Mouse (Mus musculus): ENCODE results near the gene BC048403.

The BC048403 gene

GRCm38 (mm10) chr10:121739548-121740505, at the start of gene BC048403:
TSS of gene BC048403 (plus strand) at chr10:121739937.
- peak; percentile 94 for ATAC-seq (ENCODE audit: low TSS enrichment)

- no peak for ATAC-seq (ENCODE audit: low TSS enrichment)
These were observed 46.7 kb upstream of the BC048403 start for GRCm38 (mm10) chr10:121692944-121693579.

DNA sequence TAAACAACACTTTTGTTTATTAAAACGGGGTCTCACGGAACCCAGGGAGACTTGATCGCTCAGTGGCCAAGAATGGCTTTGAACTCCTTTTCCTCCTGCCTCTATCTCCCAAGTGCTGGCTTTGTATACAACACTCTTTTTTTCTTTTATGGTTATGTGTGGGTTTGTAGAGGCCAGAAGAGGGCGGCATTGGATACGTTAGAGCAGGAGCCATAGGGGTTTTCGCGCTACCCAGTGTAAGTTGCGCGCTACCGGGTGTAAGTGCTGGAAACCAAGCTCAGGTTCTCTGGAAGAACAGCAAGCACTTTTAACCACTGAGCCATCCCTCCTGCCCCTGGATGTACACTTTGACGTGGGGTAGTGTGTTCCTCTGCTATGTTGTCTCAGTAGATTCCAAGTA, 45.2 kb upstream of the BC048403 start:
- no peak for ATAC-seq (ENCODE audit: low TSS enrichment)

DNA sequence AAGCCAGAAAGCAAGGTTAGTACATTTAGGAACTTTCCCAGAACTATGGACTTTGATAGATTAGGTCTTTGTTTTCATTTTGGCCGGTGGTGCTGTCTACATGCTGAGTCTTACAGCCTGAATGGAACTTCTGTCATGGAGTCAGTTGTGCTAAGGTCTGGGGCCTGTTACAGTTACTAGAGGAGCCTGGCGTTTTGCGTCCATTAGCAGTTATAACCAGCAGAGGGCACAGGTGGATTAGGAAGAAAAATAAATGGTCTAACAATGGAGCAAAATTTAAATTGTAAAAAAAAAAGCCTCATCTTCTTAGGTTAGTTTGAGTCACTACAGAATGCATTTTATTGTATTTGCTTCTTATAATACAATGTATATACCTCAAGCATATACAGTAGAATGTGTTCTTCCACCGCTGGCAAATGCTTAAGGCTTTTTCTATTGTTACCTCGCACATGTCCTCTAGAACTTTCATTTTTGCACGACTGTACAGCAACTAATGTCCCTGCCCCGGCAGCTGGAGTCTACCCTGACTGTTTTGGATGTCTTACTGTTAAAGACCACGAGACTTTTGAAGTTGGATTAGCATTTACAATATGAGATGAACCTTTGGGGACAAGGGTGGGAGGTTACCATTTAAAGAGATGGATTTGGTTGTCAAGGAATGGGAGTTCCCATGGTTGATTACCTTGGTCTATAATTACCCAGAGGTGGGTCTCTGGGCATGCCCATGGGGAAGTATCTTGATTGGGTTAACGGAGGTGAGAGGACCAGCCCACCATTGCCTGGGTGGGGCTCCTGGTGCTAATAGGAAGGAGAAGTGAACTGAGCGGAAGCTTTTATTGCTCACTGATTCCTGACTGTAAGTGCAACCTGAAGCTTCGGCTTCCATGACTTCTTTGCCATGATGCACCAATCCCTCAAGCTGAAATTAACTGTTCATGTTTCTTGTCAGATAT, 38.2 kb upstream of the BC048403 start:
- peak; percentile 59; the same call in 1 of the 2 replicates for ATAC-seq (ENCODE audit: low TSS enrichment)

- ATAC-seq (ENCODE audit: low TSS enrichment) = 0 out of 2 replicates have a peak, but pooled peaks have one; percentile 20
These were observed 36.1 kb upstream of the BC048403 start for GRCm38 (mm10) chr10:121703619-121704018.

- no peak for ATAC-seq (ENCODE audit: low TSS enrichment)
These were observed 34.9 kb upstream of the BC048403 start for GRCm38 (mm10) chr10:121704871-121705270.

GRCm38 (mm10) chr10:121705399-121706163, 34.2 kb upstream of the BC048403 start:
- ATAC-seq (ENCODE audit: low TSS enrichment) = no peak

- ATAC-seq (ENCODE audit: low TSS enrichment) = no peak
These were observed 22.9 kb upstream of the BC048403 start for GRCm38 (mm10) chr10:121716862-121717261.

DNA sequence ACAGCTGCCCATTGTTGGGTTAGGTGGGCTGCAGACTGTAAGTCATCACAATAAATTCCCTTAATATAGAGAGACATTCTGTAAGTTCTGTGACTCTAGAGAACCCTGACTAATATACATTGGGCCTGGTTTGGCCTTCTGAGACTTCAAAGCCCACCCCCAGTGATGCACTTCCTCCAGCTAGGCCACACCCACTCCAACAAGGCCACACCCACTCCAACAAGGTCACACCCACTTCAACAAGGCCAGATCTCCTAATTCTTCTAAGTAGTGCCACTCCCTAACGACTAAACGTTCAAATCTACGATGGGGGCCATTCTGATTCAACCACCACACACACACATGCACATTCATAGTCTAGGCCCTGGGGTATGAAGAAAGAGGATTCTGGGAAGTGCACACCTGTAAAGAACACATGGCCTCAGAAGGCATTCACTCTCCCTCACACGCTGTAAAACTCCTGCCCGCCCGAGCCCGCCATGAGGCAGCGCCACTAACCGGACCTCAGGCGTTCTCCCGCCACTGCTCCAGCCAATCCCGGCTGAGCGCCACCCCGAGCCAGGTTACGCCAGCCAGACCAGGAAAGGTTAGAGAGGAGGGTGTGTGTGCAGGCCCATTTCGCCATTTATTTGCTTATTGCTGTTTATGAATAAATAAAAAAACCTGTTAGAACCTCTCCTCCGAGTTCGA, 20.7 kb upstream of the BC048403 start:
- ATAC-seq (ENCODE audit: low TSS enrichment) = no peak

DNA sequence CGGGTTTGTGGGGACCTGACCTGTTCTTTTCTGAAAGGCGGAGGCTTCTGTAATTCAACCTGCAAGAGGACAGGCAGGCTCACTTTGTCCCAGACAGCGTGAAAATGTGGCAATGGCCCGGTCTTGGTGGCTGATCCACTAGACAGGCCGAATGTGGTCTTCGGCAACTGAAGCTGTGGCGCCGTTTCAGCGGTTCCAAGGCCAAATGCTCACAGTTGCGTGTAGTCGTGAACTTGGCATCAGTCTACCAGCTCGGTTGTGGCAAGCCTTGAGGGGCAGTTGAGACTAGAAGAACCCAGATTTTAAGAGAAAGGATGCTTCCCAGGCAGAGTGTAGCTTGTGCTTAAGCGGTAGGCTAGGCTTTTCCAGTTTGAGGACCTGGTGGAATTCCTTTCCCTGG, 19.0 kb upstream of the BC048403 start:
- no peak for ATAC-seq (ENCODE audit: low TSS enrichment)

- no peak for ATAC-seq (ENCODE audit: low TSS enrichment)
These were observed 13.2 kb upstream of the BC048403 start for GRCm38 (mm10) chr10:121726505-121726904.

GRCm38 (mm10) chr10:121727151-121727550, 12.6 kb upstream of the BC048403 start:
- ATAC-seq (ENCODE audit: low TSS enrichment) = no peak

DNA sequence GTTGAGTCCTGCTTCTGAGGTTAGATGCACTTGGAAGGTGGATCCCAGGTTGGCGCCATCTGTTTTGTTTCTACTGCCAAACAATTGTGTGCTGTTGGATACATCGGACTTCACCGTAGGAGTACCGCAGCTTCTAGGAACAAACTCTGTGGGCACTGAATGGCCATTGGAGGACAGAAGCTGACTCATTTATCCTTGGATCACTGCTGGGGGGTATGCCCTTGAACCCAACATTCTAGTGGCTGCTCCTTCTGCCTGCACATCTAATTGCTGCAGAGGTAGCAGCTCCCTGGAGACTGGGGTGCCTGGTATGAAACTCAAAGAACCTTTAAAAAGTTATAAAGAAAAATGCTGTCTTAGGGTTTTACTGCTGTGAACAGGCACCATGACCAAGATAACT, 11.5 kb upstream of the BC048403 start:
- ATAC-seq (ENCODE audit: low TSS enrichment) = no peak

DNA sequence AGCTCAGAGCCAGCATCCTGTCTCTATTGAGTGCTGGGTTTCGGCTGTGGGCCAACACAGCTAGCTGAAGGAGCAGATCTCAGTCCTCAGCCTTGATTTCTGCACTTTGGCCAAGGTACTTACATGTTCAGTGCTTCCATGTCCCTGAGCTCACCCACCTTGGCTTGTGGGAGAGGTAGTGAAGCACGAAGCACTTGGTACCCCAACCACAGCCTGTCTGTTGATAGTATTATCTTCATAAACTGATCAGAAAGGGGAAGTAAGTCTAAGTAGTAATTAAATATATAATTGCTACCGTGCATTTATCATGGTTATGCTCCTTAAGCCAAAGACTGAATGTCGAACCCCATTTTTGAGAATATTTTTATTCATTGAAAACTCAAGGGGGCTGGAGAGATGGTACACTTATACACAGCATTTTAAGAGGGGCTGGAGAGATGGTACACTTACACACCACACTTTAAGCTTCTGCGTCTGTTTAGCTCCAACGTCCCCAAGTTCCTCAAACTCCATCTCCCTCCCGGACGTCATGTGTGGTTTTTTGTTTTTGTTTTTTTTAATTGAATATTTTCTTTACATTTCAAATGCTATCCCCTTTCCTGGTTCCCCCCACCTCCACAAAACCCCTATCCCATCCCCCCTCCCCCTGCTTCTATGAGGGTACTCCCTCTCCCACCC, 8.6 kb upstream of the BC048403 start:
- ATAC-seq (ENCODE audit: low TSS enrichment) = no peak

GRCm38 (mm10) chr10:121732542-121732941, 7.2 kb upstream of the BC048403 start:
- no peak for ATAC-seq (ENCODE audit: low TSS enrichment)

DNA sequence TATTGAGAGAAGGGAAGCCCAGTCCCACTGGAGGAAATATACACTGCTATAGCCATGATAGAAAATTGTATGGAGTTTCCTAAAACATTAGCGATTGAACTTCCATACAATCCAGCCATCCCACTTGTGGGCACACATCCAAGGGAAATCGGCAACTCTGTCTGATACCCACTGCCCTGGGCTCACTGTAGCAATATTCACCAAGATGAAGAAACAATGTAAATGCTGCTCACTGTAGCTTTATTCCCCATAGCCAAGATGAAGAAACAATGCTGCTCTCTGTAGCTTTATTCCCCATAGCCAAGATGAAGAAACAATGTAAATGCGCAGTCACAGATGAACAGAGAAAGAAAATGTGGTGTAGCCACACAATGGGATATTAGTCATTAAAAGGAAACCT, 2.5 kb upstream of the BC048403 start:
- no peak for ATAC-seq (ENCODE audit: low TSS enrichment)

GRCm38 (mm10) chr10:121742336-121742735, 2.6 kb downstream of the BC048403 start:
- ATAC-seq (ENCODE audit: low TSS enrichment) = no peak

DNA sequence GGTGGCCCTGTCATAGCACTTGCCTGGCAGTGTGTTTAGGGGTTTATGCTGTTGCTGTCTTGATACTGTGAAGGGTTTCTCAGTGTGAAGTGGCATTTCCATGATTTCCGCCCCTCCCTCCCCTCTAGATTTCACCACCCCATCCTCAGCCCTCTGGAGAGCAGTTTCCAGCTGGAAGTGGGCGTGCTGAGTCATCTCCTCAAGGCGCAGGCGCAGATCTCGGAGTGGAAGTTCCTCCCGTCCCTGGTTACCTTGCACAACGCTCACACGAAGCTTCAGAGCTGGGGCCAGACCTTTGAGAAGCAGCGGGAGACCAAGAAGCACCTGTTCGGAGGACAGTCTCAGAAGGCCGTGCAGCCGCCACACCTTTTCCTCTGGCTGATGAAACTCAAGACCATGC, 10.4 kb downstream of the BC048403 start:
- ATAC-seq (ENCODE audit: low TSS enrichment) = peak; percentile 96

GRCm38 (mm10) chr10:121754237-121754636, 14.5 kb downstream of the BC048403 start:
- ATAC-seq (ENCODE audit: low TSS enrichment) = no peak

DNA sequence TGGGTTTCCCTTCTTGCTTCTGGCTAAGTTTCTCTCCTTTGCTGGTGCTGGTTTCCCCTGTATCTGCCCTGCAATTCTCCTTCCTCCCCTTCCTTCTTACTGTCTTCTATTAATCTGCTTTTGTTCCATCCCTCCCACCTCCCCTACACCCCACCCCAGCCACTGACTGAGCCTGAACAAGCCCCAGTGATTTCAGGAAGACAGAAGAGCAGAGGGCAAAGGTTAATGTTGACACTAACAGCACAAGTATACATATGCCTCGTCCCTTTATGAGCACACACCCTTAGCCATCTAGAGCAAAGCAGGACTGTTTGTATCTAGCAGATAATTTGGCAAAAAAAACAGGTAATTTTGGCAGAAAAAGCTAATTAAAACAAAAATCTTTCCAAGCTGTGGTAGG, 16.1 kb downstream of the BC048403 start:
- no peak for ATAC-seq (ENCODE audit: low TSS enrichment)
